Mouse (Mus musculus) bone marrow, adult 2 months (tissue): Measurements from ENCODE around the gene Rwdd3.
A peak's percentile ranks its signal among the peaks of the same experiment; 100 is the strongest.

Source experiments
- CTCF ChIP-seq: fragments of 200-500 bp; IDR thresholded peaks from 2 replicates; pipeline ENCODE4 v1.5.1; 2011; ENCODE audit warnings: low read length, control low read depth; ENCODE audit not compliant: control insufficient read depth, insufficient read depth
- POLR2A ChIP-seq: fragments of 200-500 bp; IDR thresholded peaks from 2 replicates; pipeline ENCODE4 v1.6.1; 2011; ENCODE audit warnings: low read depth, mild to moderate bottlenecking, control low read depth, low read length, borderline replicate concordance; ENCODE audit not compliant: control insufficient read depth

GRCm38 (mm10) chr3:121171243-121171871, at the start of gene Rwdd3:
- TF ChIP-seq CTCF (peak; percentile 65), POLR2A (peak; percentile 67; the same call in 1 of the 2 replicates)
